Mouse (Mus musculus) kidney, adult 2 months (tissue): ENCODE results near the gene Cemip. TPM values are rescaled to one million over a fixed set of nuclear protein-coding genes. Genes with fewer than 3 reads are reported as not detected.

Experiments used
- DNase-seq: peaks from one replicate; pipeline ENCODE4 v3.0.0; 2021
- H3K27ac ChIP-seq: fragments of 200-500 bp; 2 replicates; pipeline ENCODE4 v1.5.1; 2012; ENCODE audit warnings: low read depth, low read length, control low read depth, inconsistent platforms; ENCODE audit not compliant: insufficient read depth
- H3K27me3 ChIP-seq: fragments of 200-500 bp; replicated peaks from 2 replicates; pipeline ENCODE4 v1.6.1; 2012; ENCODE audit warnings: mild to moderate bottlenecking, moderate library complexity, low read length, inconsistent platforms; ENCODE audit not compliant: control insufficient read depth, insufficient read depth
- H3K36me3 ChIP-seq: fragments of 200-500 bp; 2 replicates; pipeline ENCODE4 v1.6.1; 2012; ENCODE audit warnings: mild to moderate bottlenecking, moderate library complexity, low read length, inconsistent platforms; ENCODE audit not compliant: control insufficient read depth, insufficient read depth
- H3K4me1 ChIP-seq: fragments of 200-500 bp; 2 replicates; pipeline ENCODE4 v1.6.1; 2011; ENCODE audit warnings: low read length; ENCODE audit not compliant: control insufficient read depth, insufficient read depth
- H3K4me3 ChIP-seq: fragments of 200-500 bp; 2 replicates; pipeline ENCODE4 v1.5.1; 2011; ENCODE audit warnings: mild to moderate bottlenecking, low read depth, low read length, control low read depth; ENCODE audit not compliant: insufficient read depth
- CTCF ChIP-seq: fragments of 200-500 bp; conservative IDR thresholded peaks from 2 replicates; pipeline ENCODE4 v1.5.1; 2011; ENCODE audit warnings: low read depth, mild to moderate bottlenecking, control low read depth, low read length, moderate library complexity, mixed read lengths; ENCODE audit not compliant: insufficient read depth, insufficient read length
- POLR2A ChIP-seq: fragments of 200-500 bp; IDR thresholded peaks from one replicate; pipeline ENCODE4 v1.6.1; 2011; ENCODE audit warnings: low read depth, low read length, control low read depth
- WGBS: fragments of 180-500 bp; shearing (Covaris S2); methylation state at CpG from one replicate; pipeline ENCODE4 v1.1.7; 2018; 5-methylcytosine and 5-hydroxymethylcytosine counted together
- polyA plus RNA-seq: library from polyadenylated mRNA; depleted of rRNA; stranded (reverse); fragments of >200 nt; gene quantifications from 2 replicates; pipeline ENCODE4 v1.2.3, GENCODE M21; 2012

Gene Cemip
- polyA plus RNA-seq, 1 experiment = 0.08 TPM

GRCm38 (mm10) chr7:83982566-83982965 is 103.7 kb downstream of the Cemip start:
- Histone ChIP-seq H3K4me1 (no peaks in the 10 kb centered on the region), H3K36me3 (no peaks in the 10 kb centered on the region), H3K27me3 (no peaks in the 10 kb centered on the region), H3K4me3 (no peak overlapping the region), H3K27ac (no peak overlapping the region)
- DNase-seq = no peak
- no peak for TF ChIP-seq CTCF
- TF ChIP-seq POLR2A = no peak
- WGBS = 81% methylated on average over 2 of the region's 2 CpGs

- no peaks in the 10 kb centered on the region for H3K4me1 ChIP-seq
- H3K4me3 ChIP-seq = no peak overlapping the region
- H3K27me3 ChIP-seq = no peaks in the 10 kb centered on the region
- no peak overlapping the region for H3K27ac ChIP-seq
- 55% methylated on average over 1 of the region's 1 CpGs for WGBS
- no peaks in the 10 kb centered on the region for H3K36me3 ChIP-seq
- DNase-seq = no peak
- TF ChIP-seq POLR2A (no peak), CTCF (no peak)
Observed at GRCm38 (mm10) chr7:83978945-83979536, 107.3 kb downstream of the Cemip start.

GRCm38 (mm10) chr7:83978410-83978809 is 107.9 kb downstream of the Cemip start:
- DNase-seq = no peak
- 85% methylated on average over 1 of the region's 1 CpGs for WGBS
- no peak overlapping the region for H3K4me3 ChIP-seq

DNA sequence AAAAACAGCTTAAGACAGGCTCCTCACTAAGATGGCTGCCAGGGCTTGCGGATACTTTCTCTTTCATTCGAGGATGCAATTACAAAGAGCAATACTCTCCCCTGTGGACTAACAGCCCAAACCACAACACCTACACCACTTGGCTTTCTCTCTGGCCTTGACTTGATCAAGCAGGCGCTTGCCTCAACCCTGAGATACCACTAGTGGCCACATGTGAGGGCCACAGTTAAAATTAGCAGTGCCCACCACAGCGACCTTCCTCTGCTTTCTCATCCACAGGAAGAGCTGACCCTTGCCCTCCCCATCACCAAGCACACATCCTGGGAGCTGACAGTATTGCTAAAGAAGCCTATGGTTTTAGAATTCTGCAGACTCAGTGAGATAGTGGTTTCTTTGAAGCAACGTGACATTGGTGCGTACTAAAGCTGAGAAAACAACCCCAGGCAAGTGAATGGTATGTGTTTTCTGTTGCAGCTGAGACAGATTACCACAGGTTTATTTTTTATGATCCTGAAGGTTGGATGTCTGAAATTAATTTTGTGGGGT is 109.8 kb downstream of the Cemip start:
- TF ChIP-seq CTCF = no peak
- TF ChIP-seq POLR2A = no peak
- WGBS = 77% methylated on average over 6 of the region's 6 CpGs
- no peak for DNase-seq

More at GRCm38 (mm10) chr7:83978410-83978809, 107.9 kb downstream of the Cemip start:
- no peak overlapping the region for H3K27ac ChIP-seq
- H3K27me3 ChIP-seq = no peaks in the 10 kb centered on the region
- H3K4me1 ChIP-seq = no peaks in the 10 kb centered on the region
- no peaks in the 10 kb centered on the region for H3K36me3 ChIP-seq
- TF ChIP-seq CTCF = no peak

GRCm38 (mm10) chr7:83975283-83975682 is 111.0 kb downstream of the Cemip start:
- DNase-seq = no peak
- 75% methylated on average over 6 of the region's 6 CpGs for WGBS
- Histone ChIP-seq H3K27me3 (no peaks in the 10 kb centered on the region), H3K4me3 (no peak overlapping the region), H3K4me1 (no peaks in the 10 kb centered on the region), H3K27ac (no peak overlapping the region), H3K36me3 (no peaks in the 10 kb centered on the region)
- TF ChIP-seq POLR2A (no peak), CTCF (no peak)

More for the DNA sequence above, 109.8 kb downstream of the Cemip start:
- Histone ChIP-seq H3K27me3 (no peaks in the 10 kb centered on the region), H3K4me1 (no peaks in the 10 kb centered on the region), H3K4me3 (no peak overlapping the region), H3K27ac (no peak overlapping the region), H3K36me3 (no peaks in the 10 kb centered on the region)

GRCm38 (mm10) chr7:83972485-83972884 is 113.8 kb downstream of the Cemip start:
- Histone ChIP-seq H3K36me3 (no peaks in the 10 kb centered on the region), H3K4me3 (no peak overlapping the region), H3K4me1 (no peaks in the 10 kb centered on the region), H3K27ac (no peak overlapping the region), H3K27me3 (no peaks in the 10 kb centered on the region)
- TF ChIP-seq CTCF (no peak), POLR2A (no peak)
- WGBS = 75% methylated on average over 7 of the region's 7 CpGs
- DNase-seq = no peak

DNA sequence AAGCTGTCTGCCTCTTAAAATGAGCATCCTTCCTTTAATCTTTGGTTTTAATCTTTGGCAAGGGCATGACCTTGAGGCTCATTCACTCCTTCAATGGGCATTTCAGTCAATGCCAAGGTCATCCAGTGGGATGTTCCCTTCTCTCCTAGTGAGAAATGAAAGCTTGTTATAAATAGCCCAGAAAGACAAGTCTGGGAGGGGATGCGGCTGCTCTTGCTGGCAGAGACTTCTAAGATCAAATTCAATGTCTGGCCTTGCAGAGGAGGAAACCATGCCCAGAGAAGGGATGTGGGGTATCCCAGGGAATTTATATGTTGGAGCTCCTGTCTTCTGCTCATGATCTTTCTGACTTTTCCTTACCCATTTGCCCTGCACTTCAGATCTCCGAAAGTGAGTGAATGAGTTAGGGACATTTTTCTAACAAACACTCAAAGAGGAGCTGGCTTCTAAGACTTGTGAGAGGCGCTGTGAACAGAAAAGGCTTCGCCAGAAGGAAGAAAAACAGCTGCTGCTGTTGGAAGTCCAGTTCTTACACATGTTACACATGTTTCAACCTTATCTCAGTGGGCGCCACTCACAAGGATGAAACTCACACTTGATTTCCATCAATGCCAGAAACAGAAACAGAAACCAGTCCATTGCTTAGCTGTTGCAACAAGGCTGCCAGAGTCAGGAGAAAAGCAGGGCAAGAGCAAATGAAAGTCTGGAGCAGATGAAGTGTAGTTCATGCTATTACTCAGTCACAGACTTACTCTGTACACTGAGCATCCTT is 120.1 kb downstream of the Cemip start:
- no peaks in the 10 kb centered on the region for H3K36me3 ChIP-seq
- WGBS = 69% methylated on average over 5 of the region's 5 CpGs
- H3K4me3 ChIP-seq = no peak overlapping the region
- TF ChIP-seq POLR2A (no peak), CTCF (no peak)
- no peaks in the 10 kb centered on the region for H3K27me3 ChIP-seq
- no peaks in the 10 kb centered on the region for H3K4me1 ChIP-seq
- no peak for DNase-seq
- no peak overlapping the region for H3K27ac ChIP-seq
